Mouse (Mus musculus) lung, adult 18-20 months (tissue): ENCODE data around the gene Gm20388.
A peak's percentile ranks its signal among the peaks of the same experiment; 100 is the strongest.

Source experiments
- DNase-seq, 2 experiments: peaks; one replicate each; pipeline ENCODE4 v3.0.0; 2022; ENCODE audit warnings: mixed read lengths in 2 of 2

The Gm20388 gene

GRCm38 (mm10) chr8:119910547-119911257, at the start of gene Gm20388:
Gm20388 (plus strand) TSS chr8:119910841.
- DNase-seq = peak; percentile 90 to 91

DNA sequence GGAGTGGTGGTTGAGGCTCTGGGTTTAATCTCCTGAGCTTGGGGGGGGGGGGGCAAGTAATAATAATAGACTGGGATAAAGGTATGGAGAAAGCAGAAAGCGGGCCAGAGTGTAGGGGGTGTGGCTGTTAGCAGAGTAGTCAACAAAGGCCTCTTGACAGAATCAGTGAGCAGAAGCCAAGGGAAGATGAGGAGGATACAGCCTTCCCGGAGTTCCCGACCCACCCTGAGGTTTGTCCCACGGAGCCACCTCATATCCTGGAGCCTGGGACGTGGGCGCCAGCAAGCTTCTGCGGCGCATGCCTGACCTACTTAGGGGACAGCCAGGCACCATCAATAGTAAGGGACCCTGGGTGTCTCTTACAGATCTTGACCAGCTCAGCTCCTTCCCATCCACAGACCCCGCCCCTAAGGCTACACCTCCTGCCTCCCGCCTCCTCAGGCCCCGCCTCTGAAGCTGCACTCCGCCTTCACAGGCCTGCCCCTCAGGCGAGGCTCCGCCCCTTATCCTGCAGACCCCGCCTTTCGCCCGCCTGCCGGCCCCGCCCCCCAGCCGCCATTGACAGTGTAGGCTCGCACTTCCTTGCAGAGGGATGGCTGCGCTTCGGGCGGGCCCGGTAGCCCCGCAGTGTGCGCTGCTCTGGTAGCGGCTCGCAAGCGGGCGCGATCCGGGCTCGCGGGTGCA, 48.8 kb upstream of the Gm20388 start, which contains the start of gene Klhl36:
Gene Klhl36 (plus strand): TSS at position 561 of the 684 bp plus-strand sequence.
- peak; percentile 98 for DNase-seq

DNA sequence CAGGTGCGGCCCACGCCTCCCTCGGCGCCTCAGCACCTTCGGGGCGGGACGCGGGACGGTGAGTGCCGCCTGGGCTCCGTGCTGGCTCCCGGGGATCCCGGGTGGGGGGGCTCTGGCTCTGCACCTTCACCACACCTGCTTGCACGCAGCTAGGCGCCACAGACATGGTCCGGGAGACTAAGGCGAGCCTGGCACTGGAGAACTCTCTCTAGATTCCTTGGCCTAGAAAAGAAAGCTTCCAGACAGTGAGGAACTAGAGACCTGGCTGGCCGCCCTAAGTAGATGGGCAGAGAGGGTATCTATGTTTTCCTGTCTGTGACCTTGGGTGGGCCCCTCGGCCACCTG, 48.3 kb upstream of the Gm20388 start:
- DNase-seq = no peak

DNA sequence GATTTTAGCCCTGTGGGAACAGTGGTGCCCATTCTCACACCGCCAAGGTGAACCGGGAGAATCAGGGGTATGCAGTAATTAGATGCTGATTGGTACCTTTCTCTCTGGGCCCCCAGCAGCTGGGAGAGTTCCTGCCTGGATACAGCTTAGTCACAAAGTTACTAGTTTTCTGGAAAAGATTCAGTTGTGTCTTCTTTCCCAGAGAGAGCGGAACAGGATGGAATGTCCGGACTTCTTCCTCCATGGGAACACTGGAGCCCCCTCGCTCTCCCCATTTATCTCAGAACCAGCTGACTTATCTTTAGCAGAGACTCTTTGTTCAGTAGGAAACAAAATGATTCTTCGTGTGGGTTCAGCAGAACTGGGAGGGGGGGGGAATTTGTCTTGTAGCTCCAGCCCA, 47.9 kb upstream of the Gm20388 start:
- DNase-seq = no peak

DNA sequence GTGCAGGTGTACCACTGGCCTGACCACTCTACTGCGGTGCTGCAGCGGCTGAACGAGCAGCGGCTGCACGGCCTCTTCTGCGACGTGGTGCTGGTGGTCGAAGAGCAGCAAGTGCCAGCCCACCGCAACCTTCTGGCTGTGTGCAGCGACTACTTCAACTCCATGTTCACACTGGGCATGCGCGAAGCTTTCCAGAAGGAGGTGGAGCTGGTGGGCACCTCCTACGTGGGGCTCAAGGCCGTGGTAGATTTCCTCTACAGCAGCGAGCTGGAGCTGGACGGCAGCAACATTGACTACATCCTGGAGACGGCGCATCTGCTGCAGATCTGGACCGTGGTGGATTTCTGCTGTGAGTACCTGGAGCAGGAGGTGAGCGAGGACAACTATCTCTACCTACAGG, 41.0 kb upstream of the Gm20388 start:
- DNase-seq = no peak

- DNase-seq = no peak
Measured at GRCm38 (mm10) chr8:119873181-119873580, 37.5 kb upstream of the Gm20388 start.

GRCm38 (mm10) chr8:119881301-119881700, 29.3 kb upstream of the Gm20388 start:
- DNase-seq = peak; percentile 25 to 56

DNA sequence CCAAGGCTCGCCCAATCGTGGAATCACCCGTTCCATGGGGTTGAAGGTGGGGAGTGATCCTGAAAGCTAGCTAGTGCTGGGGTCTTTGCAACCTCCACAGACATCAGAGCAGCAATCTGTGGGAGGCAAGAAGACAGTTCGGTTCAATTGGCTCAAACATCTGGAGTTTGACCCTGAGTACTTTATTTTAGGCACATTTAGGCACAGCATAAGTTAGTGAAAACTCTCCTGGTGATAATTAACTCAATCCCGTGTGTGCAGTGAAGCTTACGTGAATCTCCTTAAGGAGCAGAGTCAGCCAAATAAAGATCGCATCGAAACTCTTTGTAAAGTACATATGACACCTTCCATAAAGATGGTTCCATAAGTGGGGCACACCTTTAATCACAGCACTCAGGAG, 28.7 kb upstream of the Gm20388 start:
- no peak for DNase-seq

DNA sequence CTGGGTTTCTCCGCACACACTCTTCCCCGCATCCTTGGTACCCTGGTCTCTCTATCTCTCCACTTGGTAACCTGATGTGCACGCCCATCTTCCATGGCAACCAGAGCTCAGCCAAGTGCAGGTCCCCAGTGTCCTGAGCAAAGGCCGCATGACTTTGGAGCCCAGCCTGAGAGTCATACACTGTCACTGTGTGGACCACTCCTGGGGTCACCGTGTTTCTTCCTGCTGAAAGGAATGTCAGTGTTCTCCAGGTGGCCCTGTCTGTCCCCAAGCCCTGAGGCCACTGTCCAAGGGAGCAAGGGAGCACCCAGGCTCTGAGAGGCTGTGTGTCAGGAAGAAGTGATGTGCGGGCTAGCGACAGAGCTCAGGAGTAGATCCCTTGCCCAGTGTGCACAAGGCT, 27.4 kb upstream of the Gm20388 start:
- no peak for DNase-seq

DNA sequence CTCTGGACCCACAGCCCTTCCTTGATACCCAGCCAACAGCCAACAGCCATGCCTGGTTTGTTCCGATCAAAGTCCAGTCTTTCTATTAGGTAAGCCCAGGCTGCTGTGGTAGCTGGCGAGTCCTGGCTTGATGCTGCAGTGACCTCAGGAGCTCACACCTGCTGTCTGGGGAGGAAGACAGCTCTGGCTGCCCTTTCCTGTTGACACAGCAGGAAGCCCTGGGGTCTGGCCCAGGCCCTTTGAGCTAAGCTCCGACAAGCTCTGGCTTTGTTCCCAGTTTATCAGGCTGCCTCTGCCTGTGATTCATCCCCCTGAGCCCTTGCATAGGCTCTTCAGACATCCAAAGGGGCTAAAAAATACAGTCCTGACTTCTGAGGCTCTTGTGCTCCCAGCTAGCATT, 25.0 kb upstream of the Gm20388 start:
- no peak for DNase-seq

GRCm38 (mm10) chr8:119887130-119887529, 23.5 kb upstream of the Gm20388 start:
- DNase-seq = peak; percentile 15 to 37

DNA sequence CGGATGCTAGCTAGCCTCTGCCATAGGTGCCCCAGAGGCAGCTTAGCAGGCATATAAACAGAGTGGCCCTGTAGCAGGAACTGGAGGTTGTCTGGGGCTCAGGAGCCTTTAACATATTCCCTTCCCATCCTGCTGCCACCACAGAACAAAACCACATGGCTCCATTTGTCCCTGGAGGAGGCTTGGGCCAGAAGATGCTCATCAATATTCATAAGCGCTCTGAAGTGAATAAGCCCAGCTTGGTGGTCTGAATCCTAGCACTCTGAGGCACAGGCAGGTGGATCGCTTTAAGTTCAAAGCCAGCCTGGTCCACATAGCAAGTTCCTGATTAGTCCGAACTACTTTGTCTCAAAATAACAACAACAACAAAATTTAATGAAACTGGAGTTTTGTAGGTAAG, 22.6 kb upstream of the Gm20388 start:
- DNase-seq = no peak

- no peak for DNase-seq
Measured at GRCm38 (mm10) chr8:119897069-119897468, 13.6 kb upstream of the Gm20388 start.

GRCm38 (mm10) chr8:119897933-119898332, 12.7 kb upstream of the Gm20388 start:
- DNase-seq = no peak

DNA sequence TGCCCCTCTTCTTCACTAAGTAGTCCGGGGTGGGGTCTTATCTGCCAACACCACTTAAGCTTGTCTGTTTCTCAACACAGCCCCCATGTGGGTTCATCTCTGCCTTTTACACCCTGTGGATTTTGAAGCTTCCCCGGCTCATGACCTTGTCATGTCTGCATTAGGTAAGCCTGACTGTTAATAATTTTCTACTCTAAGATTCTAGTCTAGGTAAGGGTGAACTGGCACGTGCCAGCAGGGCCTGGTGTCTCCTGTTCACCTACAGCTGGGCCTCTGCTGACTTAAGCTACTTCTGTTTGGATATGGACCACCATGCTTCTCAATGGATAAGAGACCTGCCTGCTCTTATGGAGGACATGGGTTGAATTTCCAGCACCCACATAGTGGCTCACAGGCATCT, 9.3 kb upstream of the Gm20388 start:
- DNase-seq = no peak

- no peak for DNase-seq
Measured at GRCm38 (mm10) chr8:119901952-119902351, 8.7 kb upstream of the Gm20388 start.

- DNase-seq = no peak
Measured at GRCm38 (mm10) chr8:119904323-119904911, 6.2 kb upstream of the Gm20388 start.

DNA sequence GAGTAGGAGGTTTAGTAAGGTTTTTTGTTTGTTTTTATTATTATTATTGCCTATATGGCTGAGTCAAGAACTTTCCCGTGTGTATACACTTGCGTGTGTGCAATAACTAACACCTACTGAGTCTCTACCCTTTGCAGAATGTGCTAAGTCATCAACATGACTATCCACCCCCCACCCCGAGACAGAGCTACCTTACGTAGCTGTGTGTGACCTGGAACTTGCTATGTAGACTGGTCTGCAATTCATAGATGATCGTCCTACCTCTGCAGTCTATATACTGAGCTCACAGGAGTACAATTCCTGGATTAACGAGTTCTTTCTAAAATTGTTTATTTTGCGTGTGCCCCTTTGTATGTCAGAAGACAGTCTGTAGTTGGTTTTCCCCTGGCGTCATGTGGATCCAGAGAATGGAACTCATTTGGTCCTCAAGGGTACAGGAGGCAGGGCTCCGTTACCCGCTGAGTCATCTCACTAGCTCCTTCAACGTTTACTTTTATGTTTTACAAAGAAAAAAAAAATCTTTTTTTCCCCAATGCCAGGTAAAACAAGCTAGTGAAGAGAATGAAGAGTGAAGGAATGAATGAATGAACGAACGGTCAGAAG, 596 bp upstream of the Gm20388 start, which contains the start of gene Usp10:
Gene Usp10 (plus strand): TSS at position 417 of the 603 bp plus-strand sequence.
- no peak for DNase-seq

DNA sequence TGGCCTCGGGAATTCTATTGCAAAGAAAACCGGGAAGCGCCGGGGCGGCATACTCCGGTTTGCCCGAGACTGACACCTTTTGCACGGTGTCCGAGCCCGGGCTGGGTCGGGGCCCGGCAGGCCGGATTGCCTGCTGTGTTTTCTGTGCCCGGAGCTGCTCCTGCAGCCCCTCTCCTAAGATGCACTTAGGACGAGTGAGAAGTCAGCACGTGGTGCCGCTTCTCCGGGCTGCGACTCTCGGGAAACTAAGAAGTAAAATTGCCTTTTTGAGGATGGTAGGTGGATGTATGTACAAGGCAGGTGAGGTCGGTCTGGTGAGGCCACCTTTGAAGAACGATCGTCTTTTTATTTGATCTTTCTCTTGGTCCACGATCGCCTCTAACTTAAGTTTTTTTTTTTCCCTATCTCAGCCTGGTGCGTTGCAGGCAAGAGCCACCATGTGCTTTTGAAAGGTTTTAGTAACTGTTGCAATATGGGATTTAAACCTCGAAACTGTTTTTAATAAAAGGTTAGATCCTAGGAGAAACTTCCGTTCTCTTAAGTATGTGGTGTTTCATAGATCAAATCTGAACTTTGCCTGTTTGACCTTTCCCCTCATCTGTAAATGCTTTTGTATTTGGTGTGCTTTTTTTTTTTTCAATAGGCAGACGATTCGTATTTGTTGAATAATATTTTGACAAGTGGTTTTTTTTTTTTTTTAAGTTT, 769 bp downstream of the Gm20388 start:
- DNase-seq = no peak

DNA sequence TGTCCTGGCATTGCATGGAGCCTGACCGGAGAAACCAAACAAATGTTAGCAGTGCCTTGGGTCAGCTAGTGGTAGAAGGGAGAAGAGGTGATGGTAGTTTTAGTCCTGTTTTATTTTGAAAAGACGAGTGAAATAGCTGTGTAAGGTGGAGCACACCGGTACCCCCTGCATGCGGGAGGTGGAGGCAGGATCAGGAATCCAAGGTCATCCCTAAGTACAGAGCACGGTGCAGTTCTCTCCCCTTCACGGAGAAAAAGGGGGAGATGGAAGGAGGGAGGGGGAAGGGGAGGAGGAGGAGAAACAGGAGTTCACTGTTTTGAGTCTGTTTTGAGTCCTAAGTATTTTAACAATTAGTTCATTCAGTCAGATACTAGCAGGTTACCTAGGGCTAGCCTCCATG, 2.0 kb downstream of the Gm20388 start:
- DNase-seq = no peak

- peak; percentile 45 to 66 for DNase-seq
Measured at GRCm38 (mm10) chr8:119913181-119913580, 2.5 kb downstream of the Gm20388 start.

DNA sequence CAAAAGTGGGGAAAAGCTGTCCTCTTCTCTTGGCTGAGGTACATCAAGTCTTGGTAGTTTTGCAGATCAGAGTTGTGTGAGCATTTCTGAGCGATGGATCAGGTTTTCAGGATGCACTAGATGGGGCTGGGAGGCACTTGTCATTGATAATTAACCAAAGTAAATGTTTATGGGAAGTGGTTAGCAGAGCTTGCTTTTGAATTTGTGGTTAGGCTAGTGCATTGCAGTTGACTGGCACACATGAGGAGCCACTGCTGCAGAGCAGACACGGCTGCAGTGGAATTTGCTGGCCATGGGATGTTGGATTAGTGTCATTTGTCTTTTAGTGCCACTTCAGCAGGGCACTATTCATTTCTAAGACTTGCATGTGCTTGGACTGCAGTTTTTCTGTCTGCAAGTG, 3.5 kb downstream of the Gm20388 start:
- DNase-seq = no peak

DNA sequence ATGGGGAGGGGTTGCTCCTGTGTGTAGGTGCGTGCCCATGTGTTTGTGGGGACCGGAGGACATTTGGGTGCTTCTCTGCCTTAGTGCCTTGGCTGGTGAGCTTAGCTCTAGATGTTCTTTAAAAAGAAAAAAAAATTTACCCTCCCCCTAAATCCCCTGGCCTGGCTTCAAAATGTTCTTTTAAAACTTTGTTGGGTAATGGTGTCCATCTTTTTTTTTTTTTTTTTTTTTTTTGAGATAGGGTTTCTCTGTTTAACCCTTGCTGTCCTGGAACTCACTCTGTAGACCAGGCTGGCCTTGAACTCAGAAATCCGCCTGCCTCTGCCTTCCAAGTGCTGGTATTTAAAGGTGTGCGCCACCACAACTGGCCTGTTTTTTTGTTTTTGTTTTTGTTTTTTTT, 4.7 kb downstream of the Gm20388 start:
- no peak for DNase-seq
